Mouse (Mus musculus) embryonic facial prominence, embryonic 15.5 days (tissue): Measurements from ENCODE around the gene Ces3b. TPM values are rescaled to one million over a fixed set of nuclear protein-coding genes. Genes with fewer than 3 reads are reported as not detected.
"Not testable (repeated sequence)": the region's sequence is repeated elsewhere in the genome, so short reads cannot be mapped to it uniquely, and the experiment has no call there.

ENCODE experiments used
- ATAC-seq: fragments of 200-750 bp; cut with Nextera tagmentation; 2 replicates; pipeline ENCODE4 v1.8.0; 2017; ENCODE audit warnings: low read depth, moderate TSS enrichment; ENCODE audit not compliant: insufficient number of reproducible peaks, low FRiP score, low TSS enrichment
- H3K27ac ChIP-seq: fragments of 300-500 bp; sonication (generic); replicated peaks from 2 replicates; pipeline ENCODE4 v1.5.1; 2015; ENCODE audit warnings: mild to moderate bottlenecking, inconsistent platforms
- H3K27me3 ChIP-seq: fragments of 300-500 bp; sonication (generic); 2 replicates; pipeline ENCODE4 v1.6.1; 2015; ENCODE audit warnings: inconsistent platforms
- H3K36me3 ChIP-seq: fragments of 300-500 bp; sonication (generic); 2 replicates; pipeline ENCODE4 v1.6.1; 2015; ENCODE audit warnings: mild to moderate bottlenecking, inconsistent platforms
- H3K4me1 ChIP-seq: fragments of 300-500 bp; sonication (generic); 2 replicates; pipeline ENCODE4 v1.6.1; 2015; ENCODE audit warnings: inconsistent platforms
- H3K4me2 ChIP-seq: fragments of 300-500 bp; sonication (generic); replicated peaks from 2 replicates; pipeline ENCODE4 v1.6.1; 2015; ENCODE audit warnings: mild to moderate bottlenecking, inconsistent platforms
- H3K4me3 ChIP-seq: fragments of 300-500 bp; sonication (generic); replicated peaks from 2 replicates; pipeline ENCODE4 v1.5.1; 2015; ENCODE audit warnings: mild to moderate bottlenecking, inconsistent platforms
- H3K9ac ChIP-seq: fragments of 300-500 bp; sonication (generic); 2 replicates; pipeline ENCODE4 v1.6.1; 2015; ENCODE audit warnings: inconsistent platforms
- H3K9me3 ChIP-seq: fragments of 300-500 bp; sonication (generic); replicated peaks from 2 replicates; pipeline ENCODE4 v1.6.1; 2016; ENCODE audit warnings: inconsistent platforms
- WGBS: fragments of 180-500 bp; shearing (Covaris S2); methylation state at CpG from one replicate; pipeline ENCODE4 v1.1.7; 2015; 5-methylcytosine and 5-hydroxymethylcytosine counted together
- polyA plus RNA-seq: library from polyadenylated mRNA; unstranded; fragments of >200 nt; fragmentation: Nextera tagmentation; extraction: Ambion mirVana; gene quantifications from 2 replicates; pipeline ENCODE4 v1.2.1, GENCODE M21; 2015

Ces3b gene
- polyA plus RNA-seq = not detected in 2 replicates

DNA sequence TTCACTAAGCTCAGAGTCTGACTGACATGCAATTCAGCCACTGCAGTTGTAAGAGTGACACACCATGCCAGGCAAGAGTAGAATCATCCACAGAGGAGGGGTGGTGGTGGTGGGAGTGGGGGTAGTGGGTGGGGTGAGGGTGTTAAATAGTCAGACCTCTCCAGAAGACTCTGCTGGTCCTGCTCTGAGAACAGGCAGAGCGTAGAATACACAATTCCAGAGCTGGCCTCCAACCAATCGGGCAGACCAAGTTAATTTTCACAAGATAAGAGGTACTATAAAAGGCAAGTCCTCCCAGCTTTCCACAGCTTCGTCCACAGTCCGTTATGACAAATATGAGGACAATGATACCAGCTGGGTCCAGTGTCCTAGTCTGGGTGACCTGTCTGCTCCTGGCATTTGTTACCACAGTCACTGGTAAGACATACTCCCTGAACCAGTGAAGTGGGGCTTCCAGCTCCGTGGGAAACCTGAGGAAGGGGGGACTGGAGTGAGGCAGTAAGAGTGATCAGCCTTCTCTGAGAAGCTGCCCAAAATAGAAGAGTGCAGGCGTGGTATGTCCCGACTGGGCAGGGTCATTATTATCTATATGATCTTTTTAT, at the start of gene Ces3b:
TSS of gene Ces3b (plus strand) at position 305 of the 602 bp plus-strand sequence.
- ATAC-seq = no peak
- H3K9me3 ChIP-seq = no peaks in the 10 kb centered on the region
- H3K4me1 ChIP-seq = no peaks in the 10 kb centered on the region
- H3K36me3 ChIP-seq = no peaks in the 10 kb centered on the region
- no peak within 1 kb of the TSS for H3K4me2 ChIP-seq
- H3K27me3 ChIP-seq = no peaks in the 10 kb centered on the region
- H3K27ac ChIP-seq = no peak within 1 kb of the TSS
- H3K4me3 ChIP-seq = no peak within 1 kb of the TSS
- 74% methylated on average over 7 of the region's 7 CpGs for WGBS
- no peak within 1 kb of the TSS for H3K9ac ChIP-seq

DNA sequence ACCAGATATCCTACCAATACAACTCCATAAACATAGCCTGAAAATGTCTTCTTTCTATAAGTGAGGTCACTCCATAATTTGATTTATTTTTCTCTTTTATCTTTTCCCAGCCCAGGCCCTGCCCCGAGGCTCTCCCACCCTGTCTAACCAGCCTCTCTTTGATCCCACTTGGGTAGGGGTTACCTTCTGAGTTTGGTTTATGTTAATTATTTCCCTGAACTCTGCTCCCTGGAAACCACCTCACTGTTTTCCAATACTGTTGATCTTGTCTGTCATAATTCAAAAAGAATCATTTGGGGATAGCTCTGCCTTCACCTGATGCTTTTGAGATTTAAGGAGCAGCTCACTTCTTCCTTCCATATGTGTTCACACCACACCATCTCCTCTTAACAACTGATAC, 40.0 kb upstream of the Ces3b start:
- ATAC-seq = no peak
- Histone ChIP-seq H3K4me1 (no peaks in the 10 kb centered on the region), H3K9me3 (no peaks in the 10 kb centered on the region), H3K27ac (no peak overlapping the region), H3K4me3 (no peak overlapping the region), H3K36me3 (no peaks in the 10 kb centered on the region), H3K9ac (no peak overlapping the region), H3K4me2 (no peak overlapping the region), H3K27me3 (no peaks in the 10 kb centered on the region)
- 43% methylated on average over 1 of the region's 1 CpGs for WGBS

- no peak overlapping the region for H3K4me2 ChIP-seq
- H3K9me3 ChIP-seq = no peaks in the 10 kb centered on the region
- H3K4me1 ChIP-seq = no peaks in the 10 kb centered on the region
- H3K27ac ChIP-seq = no peak overlapping the region
- ATAC-seq = no peak
- 81% methylated on average over 3 of the region's 3 CpGs for WGBS
- no peaks in the 10 kb centered on the region for H3K36me3 ChIP-seq
- H3K9ac ChIP-seq = no peak overlapping the region
- no peaks in the 10 kb centered on the region for H3K27me3 ChIP-seq
- no peak overlapping the region for H3K4me3 ChIP-seq
Measured at GRCm38 (mm10) chr8:105045824-105046401, 37.6 kb upstream of the Ces3b start.

- H3K4me3 ChIP-seq = no peak within 1 kb of the TSS
- 75% methylated on average over 3 of the region's 3 CpGs for WGBS
- H3K4me2 ChIP-seq = no peak within 1 kb of the TSS
- H3K9ac ChIP-seq = no peak within 1 kb of the TSS
- H3K27ac ChIP-seq = no peak within 1 kb of the TSS
- no peaks in the 10 kb centered on the region for H3K9me3 ChIP-seq
- H3K27me3 ChIP-seq = no peaks in the 10 kb centered on the region
- no peaks in the 10 kb centered on the region for H3K4me1 ChIP-seq
- no peak for ATAC-seq
- no peaks in the 10 kb centered on the region for H3K36me3 ChIP-seq
Measured at GRCm38 (mm10) chr8:105048371-105048854, 35.1 kb upstream of the Ces3b start, which contains the start of gene Ces3a. Gene Ces3a, plus strand, starts transcription at chr8:105048601.

- no peak for ATAC-seq
- WGBS = 84% methylated on average over 4 of the region's 4 CpGs
- Histone ChIP-seq H3K36me3 (no peaks in the 10 kb centered on the region), H3K27ac (no peak overlapping the region), H3K9me3 (no peaks in the 10 kb centered on the region), H3K9ac (no peak overlapping the region), H3K4me2 (no peak overlapping the region), H3K27me3 (no peaks in the 10 kb centered on the region), H3K4me3 (no peak overlapping the region), H3K4me1 (no peaks in the 10 kb centered on the region)
Measured at GRCm38 (mm10) chr8:105056211-105056610, 27.3 kb upstream of the Ces3b start.

DNA sequence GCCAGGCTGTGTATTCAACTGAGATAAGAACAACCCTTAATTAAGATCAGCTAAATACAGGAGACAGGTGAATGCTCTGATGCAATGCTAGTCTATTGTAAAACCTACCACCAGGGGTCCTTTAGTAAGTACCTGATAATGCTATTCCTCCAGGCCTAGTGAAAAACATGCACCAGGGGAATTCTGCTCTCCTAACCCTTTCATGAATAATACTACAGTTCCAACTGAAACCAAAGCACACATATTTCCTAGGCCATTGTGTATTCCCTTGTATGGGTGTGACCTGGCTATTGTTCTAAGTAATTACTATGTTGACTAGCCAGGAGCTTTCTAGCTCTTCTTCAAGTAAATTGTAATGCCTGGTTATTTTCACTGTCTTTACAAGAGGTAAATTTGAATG, 23.5 kb upstream of the Ces3b start:
- ATAC-seq = no peak
- H3K4me2 ChIP-seq = no peak overlapping the region
- H3K27me3 ChIP-seq = no peaks in the 10 kb centered on the region
- no peak overlapping the region for H3K9ac ChIP-seq
- no peaks in the 10 kb centered on the region for H3K4me1 ChIP-seq
- H3K9me3 ChIP-seq = no peaks in the 10 kb centered on the region
- H3K36me3 ChIP-seq = no peaks in the 10 kb centered on the region
- H3K27ac ChIP-seq = no peak overlapping the region
- no peak overlapping the region for H3K4me3 ChIP-seq

GRCm38 (mm10) chr8:105066761-105067160, 16.8 kb upstream of the Ces3b start:
- ATAC-seq = no peak; the same call in 1 of the 2 replicates
- no peak overlapping the region for H3K9ac ChIP-seq
- 6% methylated on average over 1 of the region's 1 CpGs for WGBS
- no peak overlapping the region for H3K4me2 ChIP-seq
- H3K4me3 ChIP-seq = no peak overlapping the region
- H3K36me3 ChIP-seq = no peaks in the 10 kb centered on the region
- H3K9me3 ChIP-seq = no peaks in the 10 kb centered on the region
- no peaks in the 10 kb centered on the region for H3K4me1 ChIP-seq
- H3K27ac ChIP-seq = no peak overlapping the region
- no peaks in the 10 kb centered on the region for H3K27me3 ChIP-seq

GRCm38 (mm10) chr8:105067905-105068304, 15.6 kb upstream of the Ces3b start:
- H3K36me3 ChIP-seq, H3K27me3 ChIP-seq, H3K9ac ChIP-seq, H3K4me1 ChIP-seq, ATAC-seq, H3K9me3 ChIP-seq, H3K4me3 ChIP-seq, H3K4me2 ChIP-seq, H3K27ac ChIP-seq: not testable (repeated sequence)
- WGBS = 71% methylated on average over 7 of the region's 7 CpGs

GRCm38 (mm10) chr8:105068971-105069370, 14.6 kb upstream of the Ces3b start:
- H3K9ac ChIP-seq = no peak overlapping the region
- ATAC-seq = no peak
- no peaks in the 10 kb centered on the region for H3K36me3 ChIP-seq
- no peak overlapping the region for H3K4me2 ChIP-seq
- H3K4me1 ChIP-seq = no peaks in the 10 kb centered on the region
- H3K27me3 ChIP-seq = no peaks in the 10 kb centered on the region
- no peak overlapping the region for H3K4me3 ChIP-seq
- H3K9me3 ChIP-seq = no peaks in the 10 kb centered on the region
- no peak overlapping the region for H3K27ac ChIP-seq

DNA sequence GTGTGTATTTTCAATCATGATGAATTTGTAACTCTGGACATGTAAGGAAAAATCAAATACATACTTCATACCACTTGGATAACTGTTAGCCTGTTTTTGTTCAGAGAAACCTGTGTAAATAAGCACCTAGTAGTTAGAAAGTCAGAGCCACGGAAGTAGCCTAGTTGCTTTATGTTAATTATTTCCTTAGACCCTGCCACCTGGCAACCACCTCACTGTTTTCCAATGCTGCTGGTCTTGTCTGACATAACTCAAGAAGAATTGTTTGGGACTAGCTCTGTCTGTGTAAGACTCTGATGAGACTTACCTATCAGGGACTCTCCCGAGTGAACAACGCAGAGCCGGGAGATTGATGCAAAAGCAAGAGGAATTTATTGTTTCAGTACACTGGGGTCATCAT, 7.0 kb upstream of the Ces3b start:
- Histone ChIP-seq H3K27ac (no peak overlapping the region), H3K9ac (no peak overlapping the region), H3K4me3 (no peak overlapping the region), H3K36me3 (no peaks in the 10 kb centered on the region), H3K4me2 (no peak overlapping the region), H3K27me3 (no peaks in the 10 kb centered on the region), H3K9me3 (no peaks in the 10 kb centered on the region), H3K4me1 (no peaks in the 10 kb centered on the region)
- ATAC-seq = no peak
- 92% methylated on average over 4 of the region's 4 CpGs for WGBS

- Histone ChIP-seq H3K4me2 (no peak overlapping the region), H3K36me3 (no peaks in the 10 kb centered on the region), H3K27ac (no peak overlapping the region), H3K4me1 (no peaks in the 10 kb centered on the region), H3K27me3 (no peaks in the 10 kb centered on the region), H3K9me3 (no peaks in the 10 kb centered on the region), H3K9ac (no peak overlapping the region), H3K4me3 (no peak overlapping the region)
- ATAC-seq = no peak
- 67% methylated on average over 6 of the region's 6 CpGs for WGBS
Measured at GRCm38 (mm10) chr8:105077071-105077470, 6.5 kb upstream of the Ces3b start.

- Histone ChIP-seq H3K27ac (no peak overlapping the region), H3K4me3 (no peak overlapping the region), H3K4me2 (no peak overlapping the region), H3K27me3 (no peaks in the 10 kb centered on the region), H3K9ac (no peak overlapping the region), H3K36me3 (no peaks in the 10 kb centered on the region), H3K4me1 (no peaks in the 10 kb centered on the region), H3K9me3 (no peaks in the 10 kb centered on the region)
- 85% methylated on average over 5 of the region's 5 CpGs for WGBS
- ATAC-seq = no peak
Measured at GRCm38 (mm10) chr8:105078591-105078990, 5.0 kb upstream of the Ces3b start.
